Mouse (Mus musculus) forebrain, embryonic 14.5 days (tissue): ENCODE measurements around the gene Fam169b. TPM values are rescaled to one million over a fixed set of nuclear protein-coding genes. Genes with fewer than 3 reads are reported as not detected.
"Not testable (repeated sequence)": the region's sequence is repeated elsewhere in the genome, so short reads cannot be mapped to it uniquely, and the experiment has no call there.

Source experiments
- ATAC-seq: fragments of 200-750 bp; cut with Nextera tagmentation; 2 replicates; pipeline ENCODE4 v1.8.0; 2017; ENCODE audit warnings: mild to moderate bottlenecking, moderate library complexity
- DNase-seq: peaks from one replicate; pipeline ENCODE4 v3.0.0-alpha.2; 2015; ENCODE audit warnings: low spot score
- H3K27ac ChIP-seq: fragments of 300-500 bp; sonication (generic); 2 replicates; pipeline ENCODE4 v1.5.1; 2014; ENCODE audit warnings: low read depth, mild to moderate bottlenecking, control low read depth, low read length, moderate library complexity
- H3K27me3 ChIP-seq: fragments of 300-500 bp; sonication (generic); replicated peaks from 2 replicates; pipeline ENCODE4 v1.6.1; 2014; ENCODE audit warnings: low read length, control low read depth, mixed read lengths; ENCODE audit not compliant: control insufficient read depth, insufficient read depth
- H3K36me3 ChIP-seq: fragments of 300-500 bp; sonication (generic); 2 replicates; pipeline ENCODE4 v1.6.1; 2014; ENCODE audit warnings: low read length, control low read depth; ENCODE audit not compliant: control insufficient read depth, insufficient read depth
- H3K4me1 ChIP-seq: fragments of 300-500 bp; sonication (generic); 2 replicates; pipeline ENCODE4 v1.6.1; 2014; ENCODE audit warnings: antibody characterized with exemption, low read length, control low read depth; ENCODE audit not compliant: control insufficient read depth, insufficient read depth
- H3K4me2 ChIP-seq: fragments of 300-500 bp; sonication (generic); 2 replicates; pipeline ENCODE4 v1.6.1; 2014; ENCODE audit warnings: mild to moderate bottlenecking, control low read depth, low read length
- H3K4me3 ChIP-seq: fragments of 300-500 bp; sonication (generic); 2 replicates; pipeline ENCODE4 v1.5.1; 2014; ENCODE audit warnings: low read depth, low read length, control low read depth
- H3K9ac ChIP-seq: fragments of 300-500 bp; sonication (generic); 2 replicates; pipeline ENCODE4 v1.6.1; 2014; ENCODE audit warnings: mild to moderate bottlenecking, low read length, control low read depth, moderate library complexity
- H3K9me3 ChIP-seq: fragments of 300-500 bp; sonication (generic); replicated peaks from 2 replicates; pipeline ENCODE4 v1.6.1; 2016; ENCODE audit warnings: low read length, control low read depth, mixed read lengths; ENCODE audit not compliant: control insufficient read depth
- WGBS: fragments of 180-500 bp; shearing (Covaris S2); extraction: QIAGEN DNeasy Blood & Tissue Kit; methylation state at CpG from one replicate; pipeline ENCODE4 v1.1.7; 2014; 5-methylcytosine and 5-hydroxymethylcytosine counted together
- polyA plus RNA-seq: library from polyadenylated mRNA; unstranded; fragments of >200 nt; fragmentation: Nextera tagmentation; extraction: Ambion mirVana; gene quantifications from 2 replicates; pipeline ENCODE4 v1.2.1, GENCODE M21; 2014

The Fam169b gene
- polyA plus RNA-seq, 1 experiment from 2014 or later: 0.11 TPM

- ATAC-seq: no peak
- H3K4me2 ChIP-seq: no peak overlapping the region
- no peaks in the 10 kb centered on the region for H3K27me3 ChIP-seq
- WGBS: 95% methylated on average over 24 of the region's 24 CpGs
- no peak overlapping the region for H3K27ac ChIP-seq
- H3K4me3 ChIP-seq: no peak overlapping the region
- DNase-seq: no peak
- no peaks in the 10 kb centered on the region for H3K9me3 ChIP-seq
- no peaks in the 10 kb centered on the region for H3K36me3 ChIP-seq
- no peak overlapping the region for H3K9ac ChIP-seq
- no peaks in the 10 kb centered on the region for H3K4me1 ChIP-seq
These were observed 13.2 kb downstream of the Fam169b start for GRCm38 (mm10) chr7:68286526-68287481.

GRCm38 (mm10) chr7:68287582-68287981, 13.9 kb downstream of the Fam169b start:
- Histone ChIP-seq H3K27me3 (no peaks in the 10 kb centered on the region), H3K27ac (no peak overlapping the region), H3K36me3 (no peaks in the 10 kb centered on the region), H3K4me1 (no peaks in the 10 kb centered on the region), H3K9me3 (no peaks in the 10 kb centered on the region), H3K9ac (no peak overlapping the region), H3K4me2 (no peak overlapping the region), H3K4me3 (no peak overlapping the region)
- 92% methylated on average over 2 of the region's 2 CpGs for WGBS
- DNase-seq: no peak
- no peak for ATAC-seq

DNA sequence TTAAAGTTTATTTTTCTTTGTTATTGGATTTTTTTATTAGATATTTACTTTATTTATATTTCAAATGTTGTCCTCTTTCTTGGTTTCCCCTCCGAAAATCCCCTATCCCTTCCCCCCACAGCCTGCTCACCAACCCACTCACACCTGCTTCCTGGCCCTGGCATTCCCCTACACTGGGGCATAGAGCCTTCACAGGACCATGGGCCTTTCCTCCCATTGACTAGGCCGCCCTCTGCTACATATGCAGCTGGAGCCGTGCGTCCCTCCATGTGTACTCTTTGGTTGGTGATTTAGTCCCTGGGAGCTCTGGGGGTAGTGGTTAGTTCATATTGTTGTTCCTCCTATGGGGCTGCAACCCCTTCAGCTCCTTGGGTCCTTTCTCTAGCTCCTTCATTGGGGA, 14.4 kb downstream of the Fam169b start:
- not testable (repeated sequence) for H3K27ac ChIP-seq, H3K27me3 ChIP-seq, H3K4me3 ChIP-seq, DNase-seq, H3K36me3 ChIP-seq, ATAC-seq, H3K9ac ChIP-seq, H3K4me1 ChIP-seq, H3K9me3 ChIP-seq, H3K4me2 ChIP-seq
- 87% methylated on average over 4 of the region's 4 CpGs for WGBS

DNA sequence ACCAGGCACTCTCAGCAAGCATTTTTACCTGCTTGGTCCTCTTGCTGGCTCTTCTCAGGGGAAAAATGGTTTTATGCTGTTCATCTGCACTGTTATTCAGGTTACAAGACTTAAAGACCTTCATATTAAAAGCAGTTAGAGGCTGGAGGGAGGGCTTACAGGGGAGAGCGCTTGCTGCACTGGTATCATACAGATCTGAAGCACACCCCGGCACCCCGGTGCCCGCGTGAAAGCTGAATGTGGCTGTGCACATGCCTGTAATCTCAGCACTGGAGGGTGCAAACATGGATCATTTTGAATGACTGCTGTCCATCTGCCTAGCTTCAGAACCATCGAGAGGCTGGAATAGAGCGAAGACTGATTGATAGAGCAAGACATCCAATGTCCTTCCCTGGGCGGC, 15.4 kb downstream of the Fam169b start:
- H3K9me3 ChIP-seq: no peaks in the 10 kb centered on the region
- WGBS: 95% methylated on average over 8 of the region's 8 CpGs
- DNase-seq: no peak
- H3K36me3 ChIP-seq: no peaks in the 10 kb centered on the region
- no peak overlapping the region for H3K9ac ChIP-seq
- no peak overlapping the region for H3K4me3 ChIP-seq
- ATAC-seq: no peak
- H3K4me1 ChIP-seq: no peaks in the 10 kb centered on the region
- H3K4me2 ChIP-seq: no peak overlapping the region
- H3K27ac ChIP-seq: no peak overlapping the region
- H3K27me3 ChIP-seq: no peaks in the 10 kb centered on the region

DNA sequence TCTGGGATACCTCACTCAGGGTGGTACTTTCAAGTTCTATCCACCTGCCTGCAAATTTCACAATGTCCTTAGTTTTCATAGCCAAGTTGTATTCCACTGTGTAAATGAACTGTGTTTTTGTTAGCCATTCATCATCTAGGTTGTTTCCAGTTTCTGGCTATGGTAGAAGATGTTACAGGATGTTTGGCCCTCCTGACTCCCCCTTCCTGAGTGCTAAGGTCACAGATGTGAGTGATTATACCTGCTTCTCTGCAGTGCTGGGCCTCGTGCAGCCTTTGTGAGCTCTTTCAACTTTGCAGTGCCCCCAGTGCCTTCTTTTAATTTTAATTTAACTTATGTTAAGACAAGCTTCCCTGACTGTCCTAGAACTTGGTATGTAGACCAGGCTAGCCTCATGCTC, 18.0 kb downstream of the Fam169b start:
- no peak overlapping the region for H3K27ac ChIP-seq

DNA sequence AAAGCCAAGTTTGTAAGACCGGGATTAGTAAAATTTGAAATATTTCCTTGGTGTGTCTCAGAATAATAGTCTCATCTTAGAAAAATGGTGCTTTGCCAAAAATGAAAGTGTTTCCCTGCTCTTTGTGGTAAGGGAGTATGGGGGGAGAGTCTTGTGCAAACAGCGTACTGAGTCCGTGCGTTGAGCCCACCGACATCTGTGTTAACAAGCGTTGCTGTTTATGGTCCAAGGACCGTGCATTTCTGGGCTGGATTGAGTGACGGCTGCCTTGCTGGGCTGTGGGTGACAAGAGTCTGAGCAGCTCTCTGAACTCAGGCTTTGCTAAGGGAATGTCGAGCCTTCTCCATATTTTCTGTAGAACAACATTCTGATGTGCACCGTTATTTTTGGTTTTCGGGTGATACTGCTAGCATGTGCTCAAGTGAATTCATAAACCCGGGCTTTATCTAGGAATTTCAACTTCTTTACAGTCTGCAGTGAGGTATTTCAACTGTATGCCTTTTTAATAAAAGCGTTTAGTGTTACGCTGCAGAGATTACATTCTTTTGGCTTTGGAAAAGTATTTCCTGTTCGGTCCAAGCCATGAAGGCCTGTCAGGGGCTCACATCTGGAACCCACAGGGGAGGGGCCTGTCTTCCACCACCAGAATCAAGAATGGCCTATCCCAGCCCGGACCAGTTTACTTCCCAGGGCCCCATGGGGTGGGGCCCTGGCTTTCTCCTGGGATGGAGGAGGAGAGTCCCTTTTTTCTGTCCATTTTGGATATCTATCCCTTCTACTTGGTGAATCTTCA, 20.6 kb downstream of the Fam169b start:
- H3K4me1 ChIP-seq: no peaks in the 10 kb centered on the region
- no peak overlapping the region for H3K4me2 ChIP-seq
- no peaks in the 10 kb centered on the region for H3K36me3 ChIP-seq
- DNase-seq (no peak), ATAC-seq (no peak)
- no peaks in the 10 kb centered on the region for H3K27me3 ChIP-seq
- H3K4me3 ChIP-seq: no peak overlapping the region
- no peak overlapping the region for H3K9ac ChIP-seq
- H3K27ac ChIP-seq: no peak overlapping the region
- WGBS: 77% methylated on average over 16 of the region's 16 CpGs
- H3K9me3 ChIP-seq: no peaks in the 10 kb centered on the region

More for the DNA sequence above, 18.0 kb downstream of the Fam169b start:
- Histone ChIP-seq H3K4me1 (no peaks in the 10 kb centered on the region), H3K9me3 (no peaks in the 10 kb centered on the region), H3K4me3 (no peak overlapping the region), H3K27me3 (no peaks in the 10 kb centered on the region), H3K4me2 (no peak overlapping the region), H3K9ac (no peak overlapping the region), H3K36me3 (no peaks in the 10 kb centered on the region)
- ATAC-seq (no peak), DNase-seq (no peak)
- WGBS: 88% methylated on average over 1 of the region's 1 CpGs

GRCm38 (mm10) chr7:68296487-68296886, 22.8 kb downstream of the Fam169b start:
- DNase-seq (no peak), ATAC-seq (no peak)
- H3K9ac ChIP-seq: no peak overlapping the region
- H3K27ac ChIP-seq: no peak overlapping the region
- no peak overlapping the region for H3K4me2 ChIP-seq
- no peaks in the 10 kb centered on the region for H3K9me3 ChIP-seq
- WGBS: 88% methylated on average over 5 of the region's 5 CpGs
- H3K4me3 ChIP-seq: no peak overlapping the region
- H3K4me1 ChIP-seq: no peaks in the 10 kb centered on the region
- no peaks in the 10 kb centered on the region for H3K36me3 ChIP-seq
- H3K27me3 ChIP-seq: no peaks in the 10 kb centered on the region

DNA sequence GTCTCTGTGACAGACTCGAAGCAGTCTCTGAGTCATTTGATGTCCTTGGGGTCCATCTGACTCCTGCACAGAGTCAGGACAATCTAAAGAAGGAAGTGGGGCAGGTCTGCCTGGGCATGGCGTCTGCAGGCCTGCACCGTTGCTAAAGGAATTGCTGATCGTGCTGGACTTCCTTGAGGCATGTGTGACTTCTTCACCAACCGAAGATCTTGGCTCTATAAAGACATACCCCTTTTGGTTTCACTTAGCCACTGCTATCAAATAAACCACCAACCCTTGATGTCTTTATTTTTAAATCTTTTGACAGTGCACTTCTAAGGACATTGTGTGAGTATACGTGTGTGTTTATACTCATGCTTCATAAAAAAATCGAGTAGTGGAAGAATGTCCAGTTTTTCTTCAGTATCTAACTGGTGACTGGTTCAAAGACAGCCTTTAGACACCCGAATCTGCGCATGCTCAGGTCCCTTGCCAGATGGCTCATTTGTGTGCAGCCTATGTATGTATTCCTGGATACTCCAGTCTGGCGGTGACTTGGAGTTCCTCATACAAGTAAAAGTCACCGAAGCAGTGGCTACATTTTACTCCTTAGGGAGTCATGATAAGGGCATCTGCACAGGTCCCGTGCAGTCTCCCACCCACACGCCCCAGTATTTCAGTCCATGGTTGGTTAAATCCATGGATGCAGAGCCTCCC, 24.9 kb downstream of the Fam169b start:
- no peak overlapping the region for H3K9ac ChIP-seq
- no peaks in the 10 kb centered on the region for H3K4me1 ChIP-seq
- H3K9me3 ChIP-seq: no peaks in the 10 kb centered on the region
- no peak overlapping the region for H3K4me2 ChIP-seq
- ATAC-seq: no peak
- WGBS: 87% methylated on average over 13 of the region's 13 CpGs
- no peak overlapping the region for H3K4me3 ChIP-seq
- H3K27me3 ChIP-seq: no peaks in the 10 kb centered on the region
- no peak for DNase-seq
- no peaks in the 10 kb centered on the region for H3K36me3 ChIP-seq
- no peak overlapping the region for H3K27ac ChIP-seq
